In the genomic region with DNA sequence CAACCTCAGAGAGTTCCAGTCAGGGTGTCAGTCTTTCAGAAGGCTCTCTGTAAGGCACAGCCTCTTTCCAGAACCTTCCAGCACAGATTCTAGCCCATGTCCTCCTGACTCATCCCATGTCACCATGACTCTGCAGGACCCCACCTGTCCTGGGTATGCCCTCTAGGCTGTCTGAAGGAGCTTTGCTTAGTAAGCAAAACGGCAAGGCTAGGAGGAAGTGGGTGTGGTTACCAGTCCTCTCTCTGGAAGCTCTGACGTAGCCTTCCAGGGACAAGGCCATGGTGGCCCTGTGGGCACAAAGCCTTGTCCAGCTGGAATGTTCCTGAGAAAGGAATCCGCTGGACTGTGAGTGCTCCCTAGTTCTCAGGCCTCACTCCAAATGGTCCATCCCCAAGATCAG, we compare ENCODE assay signal across 8 mouse cellular contexts. TPM values are rescaled to one million over a fixed set of nuclear protein-coding genes. Genes with fewer than 3 reads are reported as not detected.
DNase-seq lines count a peak whose midpoint lies in the region; ATAC-seq lines count a peak whose summit lies in the region.

No protein-coding gene starts in this region.

- H3K27me3 ChIP-seq in heart, embryonic 10.5 days (ENCODE audit: insufficient read depth, poor library complexity, severe bottlenecking), result no peaks in the 10 kb centered on the region
- H3K27me3 ChIP-seq in stomach, embryonic 15.5 days (replicated peaks), result no peaks in the 10 kb centered on the region
- H3K27me3 ChIP-seq in hindbrain, embryonic 16.5 days (replicated peaks; ENCODE audit: control insufficient read depth, insufficient read depth, low read length), result no peaks in the 10 kb centered on the region

- H3K9ac ChIP-seq in stomach, embryonic 15.5 days, result no peak overlapping the region
- no peak overlapping the region for H3K9ac ChIP-seq in hindbrain, embryonic 16.5 days (ENCODE audit: low read depth, low read length)

- peaks cover 35% of the 10 kb centered on the region for H3K4me1 ChIP-seq in heart, embryonic 10.5 days
- peaks cover 3% of the 10 kb centered on the region; the same call in 1 of the 2 replicates for H3K4me1 ChIP-seq in stomach, embryonic 15.5 days
- no peaks in the 10 kb centered on the region for H3K4me1 ChIP-seq in hindbrain, embryonic 16.5 days (ENCODE audit: control insufficient read depth, insufficient read depth, low read depth, low read length)

- no peaks in the 10 kb centered on the region for H3K9me3 ChIP-seq in heart, embryonic 10.5 days
- H3K9me3 ChIP-seq in stomach, embryonic 15.5 days, result no peaks in the 10 kb centered on the region
- no peaks in the 10 kb centered on the region for H3K9me3 ChIP-seq in hindbrain, embryonic 16.5 days (ENCODE audit: control insufficient read depth, low read length)

- H3K36me3 ChIP-seq in heart, embryonic 10.5 days, result no peaks in the 10 kb centered on the region; the same call in 1 of the 2 replicates
- no peaks in the 10 kb centered on the region for H3K36me3 ChIP-seq in stomach, embryonic 15.5 days
- H3K36me3 ChIP-seq in hindbrain, embryonic 16.5 days (ENCODE audit: control insufficient read depth, insufficient read depth, low read length), result no peaks in the 10 kb centered on the region

- peak; percentile 13 to 37 for DNase-seq in spleen, postnatal 36 days (ENCODE audit: low spot score in 2 of 2)
- no peak for DNase-seq in spleen, adult 12 weeks (ENCODE audit: low spot score)
- no peak for DNase-seq in heart, embryonic 10.5 days (ENCODE audit: low spot score)
- peak; percentile 82 for DNase-seq in liver
- DNase-seq in embryo, embryonic 10.5 days (ENCODE audit: low spot score), result no peak
- DNase-seq in frontal cortex, postnatal 36 days (ENCODE audit: low spot score in 2 of 2), result no peak

- H3K27ac ChIP-seq in heart, embryonic 10.5 days, result peak overlapping the region; percentile 6; the same call in 1 of the 2 replicates
- H3K27ac ChIP-seq in stomach, embryonic 15.5 days, result no peak overlapping the region
- no peak overlapping the region for H3K27ac ChIP-seq in hindbrain, embryonic 16.5 days (ENCODE audit: low read depth, low read length)

- H3K4me2 ChIP-seq in stomach, embryonic 15.5 days, result no peak overlapping the region
- H3K4me2 ChIP-seq in hindbrain, embryonic 16.5 days (ENCODE audit: low read length), result no peak overlapping the region

- peak; percentile 48; the same call in 1 of the 2 replicates for ATAC-seq in stomach, embryonic 15.5 days (ENCODE audit: insufficient read depth, low FRiP score, low read depth)
- no peak for ATAC-seq in hindbrain, embryonic 16.5 days

- WGBS in heart, embryonic 10.5 days, result 53% methylated on average over 3 of the region's 3 CpGs
- WGBS in stomach, embryonic 15.5 days, result 38% methylated on average over 3 of the region's 3 CpGs
- 62% methylated on average over 3 of the region's 3 CpGs for WGBS in hindbrain, embryonic 16.5 days

- no peak overlapping the region for H3K4me3 ChIP-seq in heart, embryonic 10.5 days
- H3K4me3 ChIP-seq in stomach, embryonic 15.5 days (replicated peaks), result no peak overlapping the region
- no peak overlapping the region for H3K4me3 ChIP-seq in hindbrain, embryonic 16.5 days (ENCODE audit: low read length)

RNA-seq across cellular contexts. Expression of a gene that starts 9.7 kb away (rescaled TPM):
- 42.7 and 80.5 TPM in 2 replicates for polyA plus RNA-seq in heart, embryonic 10.5 days (2016; fragmentation: Nextera tagmentation; extraction: Ambion mirVana)
- 32.7 and 38.9 TPM in 2 replicates for polyA plus RNA-seq in stomach, embryonic 15.5 days (2015; fragmentation: Nextera tagmentation; extraction: Ambion mirVana)
- 24.4 and 24.7 TPM in 2 replicates for polyA plus RNA-seq in hindbrain, embryonic 16.5 days (2015; fragmentation: Nextera tagmentation; extraction: Ambion mirVana)

RNA-seq across cellular contexts. Expression of a gene that starts 29.3 kb away (rescaled TPM):
- polyA plus RNA-seq in heart, embryonic 10.5 days (2016; fragmentation: Nextera tagmentation; extraction: Ambion mirVana), result 40.5 and 47.5 TPM in 2 replicates
- 46.3 and 49.8 TPM in 2 replicates for polyA plus RNA-seq in stomach, embryonic 15.5 days (2015; fragmentation: Nextera tagmentation; extraction: Ambion mirVana)
- 42.0 and 42.8 TPM in 2 replicates for polyA plus RNA-seq in hindbrain, embryonic 16.5 days (2015; fragmentation: Nextera tagmentation; extraction: Ambion mirVana)

RNA-seq across cellular contexts. Expression of a gene that starts 29.4 kb away (rescaled TPM):
- polyA plus RNA-seq in heart, embryonic 10.5 days (2016; fragmentation: Nextera tagmentation; extraction: Ambion mirVana), result 379 and 398 TPM in 2 replicates
- 379 and 398 TPM in 2 replicates for polyA plus RNA-seq in stomach, embryonic 15.5 days (2015; fragmentation: Nextera tagmentation; extraction: Ambion mirVana)
- polyA plus RNA-seq in hindbrain, embryonic 16.5 days (2015; fragmentation: Nextera tagmentation; extraction: Ambion mirVana), result 284 and 297 TPM in 2 replicates

RNA-seq across cellular contexts. Expression of a gene that starts 38.7 kb away (rescaled TPM):
- polyA plus RNA-seq in heart, embryonic 10.5 days (2016; fragmentation: Nextera tagmentation; extraction: Ambion mirVana), result 29.5 and 31.6 TPM in 2 replicates
- polyA plus RNA-seq in stomach, embryonic 15.5 days (2015; fragmentation: Nextera tagmentation; extraction: Ambion mirVana), result 21.7 and 26.4 TPM in 2 replicates
- 132 and 134 TPM in 2 replicates for polyA plus RNA-seq in hindbrain, embryonic 16.5 days (2015; fragmentation: Nextera tagmentation; extraction: Ambion mirVana)

RNA-seq across cellular contexts. Expression of a gene that starts 38.9 kb away (rescaled TPM):
- polyA plus RNA-seq in heart, embryonic 10.5 days (2016; fragmentation: Nextera tagmentation; extraction: Ambion mirVana), result 34.7 and 34.8 TPM in 2 replicates
- 26.0 and 27.2 TPM in 2 replicates for polyA plus RNA-seq in stomach, embryonic 15.5 days (2015; fragmentation: Nextera tagmentation; extraction: Ambion mirVana)
- polyA plus RNA-seq in hindbrain, embryonic 16.5 days (2015; fragmentation: Nextera tagmentation; extraction: Ambion mirVana), result 85.1 and 92.6 TPM in 2 replicates

Comparison
In these comparisons a context has a peak if more than half of its experiments do, and no peak if none do; other contexts are left out.
1. DNase-seq: peak in spleen, postnatal 36 days (2 of 2) and liver (single experiment); none in spleen, adult 12 weeks (single experiment), heart, embryonic 10.5 days (single experiment), embryo, embryonic 10.5 days (single experiment) and frontal cortex, postnatal 36 days (0 of 2).